Mouse (Mus musculus) adrenal gland, adult 2 months (tissue): ENCODE data around the gene Sfxn2. TPM values are rescaled to one million over a fixed set of nuclear protein-coding genes. Genes with fewer than 3 reads are reported as not detected.

Source experiments
- DNase-seq: peaks from one replicate; pipeline ENCODE4 v3.0.0; 2021
- polyA plus RNA-seq: library from polyadenylated mRNA; depleted of rRNA; stranded (reverse); fragments of >200 nt; gene quantifications from 2 replicates; pipeline ENCODE4 v1.2.3, GENCODE M21; 2012
- total RNA-seq, 2 experiments: library from RNA; stranded (reverse); gene quantifications; 2 replicates each; pipeline ENCODE4 v1.2.3; 2021

Sfxn2 gene
- total and polyA plus RNA-seq, 3 experiments, result 4.6 to 12.7 (median 7.7) TPM

GRCm38 (mm10) chr19:46599375-46600256, 26.5 kb downstream of the Sfxn2 start:
- peak; percentile 64 for DNase-seq

- peak; percentile 81 for DNase-seq
These were observed 27.2 kb downstream of the Sfxn2 start for GRCm38 (mm10) chr19:46600371-46600770.

- DNase-seq, result peak; percentile 65
These were observed 28.3 kb downstream of the Sfxn2 start for GRCm38 (mm10) chr19:46601491-46601890.

GRCm38 (mm10) chr19:46602406-46602805, 29.2 kb downstream of the Sfxn2 start:
- DNase-seq, result peak; percentile 75

- peak; percentile 56 for DNase-seq
These were observed 33.6 kb downstream of the Sfxn2 start for GRCm38 (mm10) chr19:46606718-46607117.

- no peak for DNase-seq
These were observed 34.3 kb downstream of the Sfxn2 start for GRCm38 (mm10) chr19:46607424-46607823.

- DNase-seq, result no peak
These were observed 35.0 kb downstream of the Sfxn2 start for GRCm38 (mm10) chr19:46608158-46608557.

- no peak for DNase-seq
These were observed 43.2 kb downstream of the Sfxn2 start for GRCm38 (mm10) chr19:46616378-46616777.

- DNase-seq, result no peak
These were observed 44.2 kb downstream of the Sfxn2 start for GRCm38 (mm10) chr19:46617361-46617760.

- DNase-seq, result no peak
These were observed 45.2 kb downstream of the Sfxn2 start for GRCm38 (mm10) chr19:46618322-46618721.

- peak; percentile 60 for DNase-seq
These were observed 45.8 kb downstream of the Sfxn2 start for GRCm38 (mm10) chr19:46619001-46619400.

- no peak for DNase-seq
These were observed 46.4 kb downstream of the Sfxn2 start for GRCm38 (mm10) chr19:46619518-46619917.

GRCm38 (mm10) chr19:46620016-46620808, 47.0 kb downstream of the Sfxn2 start:
- DNase-seq, result no peak

- DNase-seq, result no peak
These were observed 48.3 kb downstream of the Sfxn2 start for GRCm38 (mm10) chr19:46621236-46622183.

GRCm38 (mm10) chr19:46622659-46623193, 49.6 kb downstream of the Sfxn2 start:
- no peak for DNase-seq

GRCm38 (mm10) chr19:46623194-46623667, 50.1 kb downstream of the Sfxn2 start:
- no peak for DNase-seq

GRCm38 (mm10) chr19:46623790-46624772, 50.9 kb downstream of the Sfxn2 start:
- DNase-seq, result no peak

- DNase-seq, result no peak
These were observed 51.9 kb downstream of the Sfxn2 start for GRCm38 (mm10) chr19:46625015-46625414.

- DNase-seq, result no peak
These were observed 52.4 kb downstream of the Sfxn2 start for GRCm38 (mm10) chr19:46625519-46625918.

- DNase-seq, result peak; percentile 93
These were observed 55.2 kb downstream of the Sfxn2 start for GRCm38 (mm10) chr19:46628403-46628802.
